Mouse (Mus musculus): Measurements from ENCODE around the gene Crabp2. TPM values are rescaled to one million over a fixed set of nuclear protein-coding genes. Genes with fewer than 3 reads are reported as not detected.

Gene Crabp2
- polyA plus RNA-seq, 1 experiment = 0.88 TPM

GRCm38 (mm10) chr3:87913891-87914290 lies 34.6 kb upstream of the Crabp2 start:
- H3K27ac ChIP-seq (ENCODE audit: insufficient read depth, low read depth, low read length) = no peak overlapping the region
- peaks cover 3% of the 10 kb centered on the region; the same call in 1 of the 2 replicates for H3K36me3 ChIP-seq (ENCODE audit: control insufficient read depth, insufficient read depth, low read length)
- no peak for TF ChIP-seq POLR2A (IDR thresholded peaks at IDR 0.05; ENCODE audit: low read depth, low read length)
- no peak for TF ChIP-seq CTCF (conservative IDR thresholded peaks at IDR 0.05; ENCODE audit: insufficient read depth, insufficient read length, low read depth, low read length)
- DNase-seq = no peak
- H3K4me3 ChIP-seq (ENCODE audit: insufficient read depth, low read depth, low read length) = no peak overlapping the region
- 91% methylated on average over 10 of the region's 10 CpGs for WGBS
- H3K4me1 ChIP-seq (ENCODE audit: control insufficient read depth, insufficient read depth, low read length) = peaks cover 17% of the 10 kb centered on the region
- H3K27me3 ChIP-seq (replicated peaks; ENCODE audit: control insufficient read depth, insufficient read depth, low read length) = no peaks in the 10 kb centered on the region

- no peak for DNase-seq
- Histone ChIP-seq H3K27ac (ENCODE audit: insufficient read depth, low read depth, low read length) (no peak overlapping the region), H3K27me3 (replicated peaks; ENCODE audit: control insufficient read depth, insufficient read depth, low read length) (no peaks in the 10 kb centered on the region), H3K4me3 (ENCODE audit: insufficient read depth, low read depth, low read length) (no peak overlapping the region), H3K36me3 (ENCODE audit: control insufficient read depth, insufficient read depth, low read length) (peaks cover 3% of the 10 kb centered on the region; the same call in 1 of the 2 replicates), H3K4me1 (ENCODE audit: control insufficient read depth, insufficient read depth, low read length) (no peaks in the 10 kb centered on the region)
- TF ChIP-seq POLR2A (IDR thresholded peaks at IDR 0.05; ENCODE audit: low read depth, low read length) (no peak), CTCF (conservative IDR thresholded peaks at IDR 0.05; ENCODE audit: insufficient read depth, insufficient read length, low read depth, low read length) (0 out of 2 replicates have a peak, but pooled peaks have one; percentile 2)
- 92% methylated on average over 1 of the region's 1 CpGs for WGBS
These were observed 31.5 kb upstream of the Crabp2 start for GRCm38 (mm10) chr3:87916990-87917389.

- Histone ChIP-seq H3K36me3 (ENCODE audit: control insufficient read depth, insufficient read depth, low read length) (peaks cover 6% of the 10 kb centered on the region), H3K4me3 (ENCODE audit: insufficient read depth, low read depth, low read length) (no peak overlapping the region), H3K27ac (ENCODE audit: insufficient read depth, low read depth, low read length) (no peak overlapping the region), H3K27me3 (replicated peaks; ENCODE audit: control insufficient read depth, insufficient read depth, low read length) (no peaks in the 10 kb centered on the region), H3K4me1 (ENCODE audit: control insufficient read depth, insufficient read depth, low read length) (no peaks in the 10 kb centered on the region)
- TF ChIP-seq CTCF (conservative IDR thresholded peaks at IDR 0.05; ENCODE audit: insufficient read depth, insufficient read length, low read depth, low read length) (no peak), POLR2A (IDR thresholded peaks at IDR 0.05; ENCODE audit: low read depth, low read length) (no peak)
- WGBS = 93% methylated on average over 1 of the region's 1 CpGs
- no peak for DNase-seq
These were observed 29.9 kb upstream of the Crabp2 start for GRCm38 (mm10) chr3:87918551-87918950.

GRCm38 (mm10) chr3:87919336-87920108 lies 28.9 kb upstream of the Crabp2 start, which contains the start of gene Mrpl24:
Gene Mrpl24, plus strand, starts transcription at chr3:87919506.
- Histone ChIP-seq H3K36me3 (ENCODE audit: control insufficient read depth, insufficient read depth, low read length) (peaks cover 6% of the 10 kb centered on the region), H3K27me3 (replicated peaks; ENCODE audit: control insufficient read depth, insufficient read depth, low read length) (no peaks in the 10 kb centered on the region), H3K27ac (ENCODE audit: insufficient read depth, low read depth, low read length) (peak within 1 kb of the TSS; percentile 37), H3K4me1 (ENCODE audit: control insufficient read depth, insufficient read depth, low read length) (no peaks in the 10 kb centered on the region), H3K4me3 (ENCODE audit: insufficient read depth, low read depth, low read length) (peak within 1 kb of the TSS; percentile 77)
- DNase-seq = peak; percentile 96
- under 1% methylated on average over 30 of the region's 30 CpGs for WGBS
- TF ChIP-seq CTCF (conservative IDR thresholded peaks at IDR 0.05; ENCODE audit: insufficient read depth, insufficient read length, low read depth, low read length) (no peak), POLR2A (IDR thresholded peaks at IDR 0.05; ENCODE audit: low read depth, low read length) (no peak)

- no peak for DNase-seq
- no peak overlapping the region for H3K27ac ChIP-seq (ENCODE audit: insufficient read depth, low read depth, low read length)
- H3K4me1 ChIP-seq (ENCODE audit: control insufficient read depth, insufficient read depth, low read length) = no peaks in the 10 kb centered on the region
- H3K27me3 ChIP-seq (replicated peaks; ENCODE audit: control insufficient read depth, insufficient read depth, low read length) = no peaks in the 10 kb centered on the region
- H3K36me3 ChIP-seq (ENCODE audit: control insufficient read depth, insufficient read depth, low read length) = peaks cover 6% of the 10 kb centered on the region
- 53% methylated on average over 9 of the region's 9 CpGs for WGBS
- TF ChIP-seq CTCF (conservative IDR thresholded peaks at IDR 0.05; ENCODE audit: insufficient read depth, insufficient read length, low read depth, low read length) (0 out of 2 replicates have a peak, but pooled peaks have one; percentile 1), POLR2A (IDR thresholded peaks at IDR 0.05; ENCODE audit: low read depth, low read length) (no peak)
- H3K4me3 ChIP-seq (ENCODE audit: insufficient read depth, low read depth, low read length) = no peak overlapping the region
These were observed 28.1 kb upstream of the Crabp2 start for GRCm38 (mm10) chr3:87920270-87920943.

GRCm38 (mm10) chr3:87924996-87925395 lies 23.5 kb upstream of the Crabp2 start:
- H3K4me3 ChIP-seq (ENCODE audit: insufficient read depth, low read depth, low read length) = no peak overlapping the region
- no peaks in the 10 kb centered on the region for H3K4me1 ChIP-seq (ENCODE audit: control insufficient read depth, insufficient read depth, low read length)
- no peak overlapping the region for H3K27ac ChIP-seq (ENCODE audit: insufficient read depth, low read depth, low read length)
- no peaks in the 10 kb centered on the region for H3K27me3 ChIP-seq (replicated peaks; ENCODE audit: control insufficient read depth, insufficient read depth, low read length)
- 89% methylated on average over 7 of the region's 7 CpGs for WGBS
- TF ChIP-seq CTCF (conservative IDR thresholded peaks at IDR 0.05; ENCODE audit: insufficient read depth, insufficient read length, low read depth, low read length) = no peak
- no peak for TF ChIP-seq POLR2A (IDR thresholded peaks at IDR 0.05; ENCODE audit: low read depth, low read length)
- peaks cover 6% of the 10 kb centered on the region for H3K36me3 ChIP-seq (ENCODE audit: control insufficient read depth, insufficient read depth, low read length)
- DNase-seq = no peak

- no peak for DNase-seq
- no peak overlapping the region for H3K27ac ChIP-seq (ENCODE audit: insufficient read depth, low read depth, low read length)
- peaks cover 4% of the 10 kb centered on the region for H3K4me1 ChIP-seq (ENCODE audit: control insufficient read depth, insufficient read depth, low read length)
- no peak overlapping the region for H3K4me3 ChIP-seq (ENCODE audit: insufficient read depth, low read depth, low read length)
- TF ChIP-seq CTCF (conservative IDR thresholded peaks at IDR 0.05; ENCODE audit: insufficient read depth, insufficient read length, low read depth, low read length) (no peak), POLR2A (IDR thresholded peaks at IDR 0.05; ENCODE audit: low read depth, low read length) (no peak)
- H3K36me3 ChIP-seq (ENCODE audit: control insufficient read depth, insufficient read depth, low read length) = peaks cover 6% of the 10 kb centered on the region
- H3K27me3 ChIP-seq (replicated peaks; ENCODE audit: control insufficient read depth, insufficient read depth, low read length) = no peaks in the 10 kb centered on the region
- WGBS = 93% methylated on average over 5 of the region's 5 CpGs
These were observed 21.0 kb upstream of the Crabp2 start for GRCm38 (mm10) chr3:87927452-87927851.

Measured in kidney, adult 2 months (tissue).